Mouse (Mus musculus): ENCODE measurements around the gene Defa2.
"Not testable (repeated sequence)": the region's sequence is repeated elsewhere in the genome, so short reads cannot be mapped to it uniquely, and the experiment has no call there.

The Defa2 gene

GRCm38 (mm10) chr8:21378215-21378614, at the start of gene Defa2:
Defa2 (plus strand) TSS chr8:21378515.
- not testable (repeated sequence) for DNase-seq (ENCODE audit: low read depth)

DNA sequence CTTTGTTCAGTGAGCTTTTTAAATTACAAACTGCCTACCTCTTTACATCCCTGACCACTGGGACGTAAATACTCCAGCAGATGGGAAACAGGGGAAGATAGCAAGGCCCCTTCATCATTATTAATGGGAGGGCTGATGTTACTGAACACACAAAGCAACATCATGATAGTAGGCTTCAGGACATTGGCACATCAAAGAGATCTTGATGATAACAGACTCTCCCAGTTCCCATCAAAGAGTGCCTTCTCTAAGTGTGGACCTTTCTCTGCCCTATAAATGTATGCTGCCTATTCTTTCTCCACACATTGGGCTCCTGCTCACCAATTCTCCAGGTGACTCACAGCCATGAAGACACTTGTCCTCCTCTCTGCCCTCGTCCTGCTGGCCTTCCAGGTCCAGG, 13.2 kb downstream of the Defa2 start, which contains the start of gene Defa33:
Gene Defa33, plus strand, starts transcription at position 301 of the 400 bp plus-strand sequence.
- not testable (repeated sequence) for DNase-seq (ENCODE audit: low read depth)

- not testable (repeated sequence) for DNase-seq (ENCODE audit: low read depth)
Measured at GRCm38 (mm10) chr8:21427111-21427510, 48.8 kb downstream of the Defa2 start, which contains the start of gene Defa36. Defa36 (plus strand) TSS chr8:21427411.
